ENCODE assay signal across 14 mouse cellular contexts in the genomic region with DNA sequence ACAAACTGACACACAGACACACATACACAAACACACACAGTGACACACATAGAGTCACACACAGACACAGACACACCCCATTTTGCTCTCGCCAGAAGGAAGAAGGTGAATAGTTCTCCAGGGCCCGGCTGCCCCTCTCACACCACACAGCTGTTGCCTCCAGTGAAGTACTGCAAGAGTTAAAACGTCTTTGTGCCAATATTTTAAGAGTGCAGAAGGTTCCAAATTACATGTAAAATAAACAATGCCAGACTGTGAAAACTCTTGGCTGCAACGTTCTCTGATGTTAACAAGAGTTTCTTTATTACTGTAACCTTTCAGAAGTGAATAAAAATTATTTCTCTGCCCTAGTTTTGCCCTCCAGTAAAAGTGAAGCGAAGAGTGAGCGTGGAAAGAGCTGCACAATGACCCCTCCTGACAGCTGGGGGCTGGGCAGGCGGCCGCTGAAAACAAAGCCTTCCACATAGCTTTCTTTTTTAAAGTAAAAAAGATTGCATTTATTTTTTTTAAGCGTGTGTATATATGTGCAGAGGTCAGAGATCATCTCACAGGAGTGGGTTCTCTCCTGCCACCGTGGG. TPM values are rescaled to one million over a fixed set of nuclear protein-coding genes. Genes with fewer than 3 reads are reported as not detected.
A peak's percentile ranks its signal among the peaks of the same experiment; 100 is the strongest.
DNase-seq lines count a peak whose midpoint lies in the region; ATAC-seq and TF ChIP-seq lines count a peak whose summit lies in the region.
"Had no signal": no experiment of that assay in that cellular context is flagged by ENCODE, and none has a peak within 500 bp of the region (broad histone marks: within the 10 kb centered on the region; RNA-seq: fewer than 3 reads in every experiment).

No protein-coding gene starts in this region.

- H3K4me3 ChIP-seq in lung, embryonic 16.5 days (ENCODE audit: low read length), result no peak overlapping the region
- H3K4me3 ChIP-seq in lung, adult 2 months (replicated peaks; ENCODE audit: extremely low read depth, low read depth, low read length), result no peak overlapping the region
- H3K4me3 ChIP-seq in forebrain, embryonic 15.5 days, result no peak overlapping the region
- H3K4me3 ChIP-seq in neural tube, embryonic 15.5 days (replicated peaks), result no peak overlapping the region
- H3K4me3 ChIP-seq: myocyte had no signal

- DNase-seq in cerebellum, postnatal 10 days, result peak; percentile 19 to 22
- DNase-seq in cerebellum, adult 18-20 months, result no peak
- DNase-seq in lung, adult 2 months, result no peak
- no peak for DNase-seq in layer of hippocampus, postnatal 25 days (ENCODE audit: extremely low spot score in 1 of 2, low spot score in 1 of 2)
- no peak for DNase-seq in kidney, adult 11 months
- DNase-seq: kidney, postnatal 25 days; liver, postnatal 0 days had no signal

- no peak for TF ChIP-seq CTCF in lung, adult 2 months (IDR thresholded peaks at IDR 0.05; ENCODE audit: insufficient read depth, low read length)

- H3K4me1 ChIP-seq in lung, embryonic 16.5 days (replicated peaks; ENCODE audit: control insufficient read depth, insufficient read depth, low read length), result peaks cover 10% of the 10 kb centered on the region
- H3K4me1 ChIP-seq in lung, adult 2 months (ENCODE audit: control insufficient read depth, insufficient read depth, low read length), result no peaks in the 10 kb centered on the region
- H3K4me1 ChIP-seq in forebrain, embryonic 15.5 days, result peaks cover 24% of the 10 kb centered on the region
- peaks cover 24% of the 10 kb centered on the region for H3K4me1 ChIP-seq in neural tube, embryonic 15.5 days

- 27% methylated on average over 10 of the region's 10 CpGs for WGBS in lung, embryonic 16.5 days
- 38% methylated on average over 10 of the region's 10 CpGs for WGBS in lung, adult 2 months
- 41% methylated on average over 10 of the region's 10 CpGs for WGBS in forebrain, embryonic 15.5 days
- 31% methylated on average over 10 of the region's 10 CpGs for WGBS in neural tube, embryonic 15.5 days

- ATAC-seq in lung, embryonic 16.5 days (ENCODE audit: low read depth), result peak; percentile 73
- ATAC-seq in forebrain, embryonic 15.5 days (replicated peaks), result 0 out of 2 replicates have a peak, but pooled peaks have one; percentile 55
- ATAC-seq in neural tube, embryonic 15.5 days (ENCODE audit: low FRiP score), result no peak
- ATAC-seq: activated CD4-positive, CD25-positive, alpha-beta regulatory T cell, adult 4 months; liver, postnatal 0 days had no signal

- no peaks in the 10 kb centered on the region for H3K9me3 ChIP-seq in lung, embryonic 16.5 days (ENCODE audit: control insufficient read depth, low read length)
- H3K9me3 ChIP-seq in forebrain, embryonic 15.5 days, result no peaks in the 10 kb centered on the region
- no peaks in the 10 kb centered on the region for H3K9me3 ChIP-seq in neural tube, embryonic 15.5 days (replicated peaks)

- H3K27me3 ChIP-seq in lung, embryonic 16.5 days (ENCODE audit: control insufficient read depth, insufficient read depth, low read depth, low read length), result no peaks in the 10 kb centered on the region
- no peaks in the 10 kb centered on the region for H3K27me3 ChIP-seq in forebrain, embryonic 15.5 days
- no peaks in the 10 kb centered on the region for H3K27me3 ChIP-seq in neural tube, embryonic 15.5 days (replicated peaks)

- H3K4me2 ChIP-seq in lung, embryonic 16.5 days (ENCODE audit: low read depth, low read length), result no peak overlapping the region
- 0 out of 2 replicates have a peak overlapping the region, but pooled peaks have one; percentile 11 for H3K4me2 ChIP-seq in forebrain, embryonic 15.5 days (replicated peaks)
- no peak overlapping the region for H3K4me2 ChIP-seq in neural tube, embryonic 15.5 days

- peaks cover 14% of the 10 kb centered on the region for H3K36me3 ChIP-seq in lung, embryonic 16.5 days (ENCODE audit: control insufficient read depth, insufficient read depth, low read length)
- H3K36me3 ChIP-seq in forebrain, embryonic 15.5 days, result peaks cover 11% of the 10 kb centered on the region
- peaks cover 21% of the 10 kb centered on the region for H3K36me3 ChIP-seq in neural tube, embryonic 15.5 days

- H3K27ac ChIP-seq in lung, embryonic 16.5 days (ENCODE audit: low read length), result no peak overlapping the region
- peak overlapping the region; percentile 75 for H3K27ac ChIP-seq in forebrain, embryonic 15.5 days (replicated peaks)
- H3K27ac ChIP-seq in neural tube, embryonic 15.5 days (replicated peaks), result peak overlapping the region; percentile 61

- TF ChIP-seq POLR2A in lung, adult 2 months (IDR thresholded peaks at IDR 0.05; ENCODE audit: borderline replicate concordance, extremely low read depth, low read depth, low read length), result no peak

- H3K9ac ChIP-seq in lung, embryonic 16.5 days (ENCODE audit: low read length), result no peak overlapping the region
- H3K9ac ChIP-seq in forebrain, embryonic 15.5 days (replicated peaks), result no peak overlapping the region
- H3K9ac ChIP-seq in neural tube, embryonic 15.5 days (replicated peaks), result no peak overlapping the region
- H3K9ac ChIP-seq: liver, postnatal 0 days had no signal

RNA-seq across cellular contexts. Expression of a gene that starts 38.4 kb away (rescaled TPM):
- 0.11 and 0.13 TPM in 2 replicates for polyA plus RNA-seq in lung, embryonic 16.5 days (2015; fragmentation: Nextera tagmentation; extraction: Ambion mirVana)
- 0.03 and 2.1 TPM in 2 replicates for polyA plus RNA-seq in lung, adult 2 months (2012; rRNA removed)
- 0.57 and 0.61 TPM in 2 replicates for polyA plus RNA-seq in forebrain, embryonic 15.5 days (2015; fragmentation: Nextera tagmentation; extraction: Ambion mirVana)
- 0.52 and 0.72 TPM in 2 replicates for polyA plus RNA-seq in neural tube, embryonic 15.5 days (2015; fragmentation: Nextera tagmentation; extraction: Ambion mirVana)
- total RNA-seq in layer of hippocampus, postnatal 25 days (2021), result not detected
- polyA plus RNA-seq: activated CD4-positive, CD25-positive, alpha-beta regulatory T cell, adult 4 months; gonadal fat pad, adult 2 months; myocyte; testis, adult 2 months had no signal

RNA-seq across cellular contexts. Expression of a gene that starts 46.3 kb away (rescaled TPM):
- polyA plus RNA-seq in lung, embryonic 16.5 days (2015; fragmentation: Nextera tagmentation; extraction: Ambion mirVana), result 155 and 163 TPM in 2 replicates
- polyA plus RNA-seq in lung, adult 2 months (2012; rRNA removed), result 85.1 and 112 TPM in 2 replicates
- polyA plus RNA-seq in forebrain, embryonic 15.5 days (2015; fragmentation: Nextera tagmentation; extraction: Ambion mirVana), result 159 and 160 TPM in 2 replicates
- polyA plus RNA-seq in neural tube, embryonic 15.5 days (2015; fragmentation: Nextera tagmentation; extraction: Ambion mirVana), result 153 and 171 TPM in 2 replicates
- 10 to 100 TPM; 59.0 to 75.7 TPM for total RNA-seq in layer of hippocampus, postnatal 25 days (2021)

RNA-seq across cellular contexts. Expression of a gene that starts 53.8 kb away (rescaled TPM):
- polyA plus RNA-seq in lung, embryonic 16.5 days (2015; fragmentation: Nextera tagmentation; extraction: Ambion mirVana), result 19.4 and 21.6 TPM in 2 replicates
- polyA plus RNA-seq in lung, adult 2 months (2012; rRNA removed), result 57.4 and 65.1 TPM in 2 replicates
- 30.5 and 32.5 TPM in 2 replicates for polyA plus RNA-seq in forebrain, embryonic 15.5 days (2015; fragmentation: Nextera tagmentation; extraction: Ambion mirVana)
- 44.9 and 45.3 TPM in 2 replicates for polyA plus RNA-seq in neural tube, embryonic 15.5 days (2015; fragmentation: Nextera tagmentation; extraction: Ambion mirVana)
- 10 to 100 TPM; 52.8 to 60.0 TPM for total RNA-seq in layer of hippocampus, postnatal 25 days (2021)

RNA-seq across cellular contexts. Expression of a gene that starts 57.1 kb away (rescaled TPM):
- 59.6 and 64.9 TPM in 2 replicates for polyA plus RNA-seq in lung, embryonic 16.5 days (2015; fragmentation: Nextera tagmentation; extraction: Ambion mirVana)
- 13.5 and 24.0 TPM in 2 replicates for polyA plus RNA-seq in lung, adult 2 months (2012; rRNA removed)
- polyA plus RNA-seq in forebrain, embryonic 15.5 days (2015; fragmentation: Nextera tagmentation; extraction: Ambion mirVana), result 63.5 and 79.0 TPM in 2 replicates
- polyA plus RNA-seq in neural tube, embryonic 15.5 days (2015; fragmentation: Nextera tagmentation; extraction: Ambion mirVana), result 70.9 and 73.5 TPM in 2 replicates
- 10 to 100 TPM; 60.8 to 74.1 TPM for total RNA-seq in layer of hippocampus, postnatal 25 days (2021)

Comparison
In these comparisons a context has a peak if more than half of its experiments do, and no peak if none do; other contexts are left out.
1. DNase-seq: peak in cerebellum, postnatal 10 days (2 of 2); none in cerebellum, adult 18-20 months (0 of 2), lung, adult 2 months (single experiment), layer of hippocampus, postnatal 25 days (0 of 2) and kidney, adult 11 months (single experiment).